Mouse (Mus musculus): ENCODE measurements around the gene Nbas. TPM values are rescaled to one million over a fixed set of nuclear protein-coding genes. Genes with fewer than 3 reads are reported as not detected.

The Nbas gene
- polyA plus RNA-seq, 1 experiment from 2014 or later = 11.5 TPM

DNA sequence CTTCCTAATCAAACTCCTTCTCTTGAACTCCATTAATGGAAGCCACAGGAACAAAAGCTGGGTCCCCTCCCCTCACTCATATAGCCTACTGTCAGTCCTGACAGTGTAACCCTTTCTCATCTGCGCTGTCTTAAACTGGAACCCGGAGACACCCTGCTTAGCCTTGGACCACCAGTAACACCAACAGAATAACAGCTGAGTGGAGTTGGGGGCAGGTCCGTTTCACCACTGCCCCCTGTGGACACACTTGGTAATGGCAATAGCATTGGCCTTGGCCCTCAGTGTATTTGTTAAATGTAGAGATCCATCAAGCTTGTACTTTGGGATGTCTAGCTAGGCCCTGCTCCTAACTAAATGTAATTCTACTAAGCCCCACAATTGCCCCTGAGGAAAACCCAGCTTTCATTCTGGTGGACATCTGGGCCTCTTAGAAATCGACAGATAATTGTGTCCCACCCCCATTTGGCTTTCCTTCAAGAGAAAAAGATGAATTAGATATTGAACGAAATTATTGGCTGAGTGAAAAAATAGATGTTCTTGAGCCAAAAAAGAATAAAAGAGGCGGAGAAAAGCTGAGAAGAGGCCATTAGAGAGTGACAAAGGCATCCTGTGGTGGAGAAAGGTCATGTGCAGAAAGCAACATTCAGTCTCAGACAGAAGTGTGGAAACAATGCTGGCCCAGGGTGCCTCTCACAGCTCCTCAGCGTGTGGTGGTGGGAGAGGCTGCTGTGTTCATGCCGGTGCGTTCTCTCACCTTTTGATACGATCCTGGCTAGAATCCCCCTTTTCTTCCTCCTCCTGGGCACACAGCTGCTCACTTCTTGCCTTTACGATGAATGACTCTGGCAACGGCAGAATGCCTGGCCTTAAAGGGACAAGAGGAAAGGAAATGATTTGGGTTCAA, 358.1 kb downstream of the Nbas start:
- WGBS = 60% methylated on average over 12 of the region's 12 CpGs
- H3K36me3 ChIP-seq = no peaks in the 10 kb centered on the region
- H3K4me1 ChIP-seq (replicated peaks) = no peaks in the 10 kb centered on the region
- no peak overlapping the region for H3K9ac ChIP-seq
- no peaks in the 10 kb centered on the region for H3K27me3 ChIP-seq (replicated peaks)
- no peak overlapping the region for H3K4me2 ChIP-seq
- no peak overlapping the region for H3K27ac ChIP-seq (ENCODE audit: poor library complexity, severe bottlenecking)
- no peaks in the 10 kb centered on the region for H3K9me3 ChIP-seq (replicated peaks)
- H3K4me3 ChIP-seq = no peak overlapping the region
- ATAC-seq (ENCODE audit: insufficient number of reproducible peaks, low FRiP score) = no peak

Other genes with a start within 250 kb of the Nbas start
- gene Ddx1, start 19.9 kb upstream of the Nbas start, polyA plus RNA-seq (2016; fragmentation: Nextera tagmentation; extraction: Ambion mirVana) = 97.4 and 102 TPM in 2 replicates